Mouse (Mus musculus) thymus, adult 2 months (tissue): ENCODE measurements at regions not wholly inside any gene's neighbourhood (a gene's known extent, or its start where the extent isn't known, plus 50 kb on each side); places are given as distances from the start of the nearest gene placed in this dataset.

Experiments
- CTCF ChIP-seq: fragments of 200-500 bp; IDR thresholded peaks from 2 replicates; pipeline ENCODE4 v1.5.1; 2012; ENCODE audit warnings: mild to moderate bottlenecking, control low read depth, low read length, moderate library complexity, borderline replicate concordance; ENCODE audit not compliant: control insufficient read depth, poor library complexity, insufficient read depth; ENCODE audit errors: extremely low read depth
- POLR2A ChIP-seq: fragments of 200-500 bp; IDR thresholded peaks from 2 replicates; pipeline ENCODE4 v1.6.1; 2012; ENCODE audit warnings: mild to moderate bottlenecking, low read length, control low read depth, moderate library complexity; ENCODE audit not compliant: control insufficient read depth, poor library complexity, insufficient read depth; ENCODE audit errors: extremely low read depth

- TF ChIP-seq POLR2A: no peak
- TF ChIP-seq CTCF: no peak
Measured at GRCm38 (mm10) chr8:89859813-89860212, 488.3 kb downstream of the Tox3 start.
